Mouse (Mus musculus) small intestine, adult 2 months (tissue): ENCODE data around the gene Rnf123. TPM values are rescaled to one million over a fixed set of nuclear protein-coding genes. Genes with fewer than 3 reads are reported as not detected.

Experiments
- H3K27ac ChIP-seq: fragments of 200-500 bp; 2 replicates; pipeline ENCODE4 v1.5.1; 2012; ENCODE audit warnings: low read depth, low read length, control low read depth, inconsistent platforms; ENCODE audit not compliant: insufficient read depth
- H3K27me3 ChIP-seq: fragments of 200-500 bp; 2 replicates; pipeline ENCODE4 v1.6.1; 2012; ENCODE audit warnings: mild to moderate bottlenecking, moderate library complexity, low read length, inconsistent platforms; ENCODE audit not compliant: control insufficient read depth, insufficient read depth
- H3K36me3 ChIP-seq: fragments of 200-500 bp; 2 replicates; pipeline ENCODE4 v1.6.1; 2012; ENCODE audit warnings: mild to moderate bottlenecking, low read length, control low read depth, inconsistent platforms; ENCODE audit not compliant: control insufficient read depth, insufficient read depth
- H3K4me1 ChIP-seq: fragments of 200-500 bp; 2 replicates; pipeline ENCODE4 v1.6.1; 2012; ENCODE audit warnings: low read length, inconsistent platforms, mixed read lengths; ENCODE audit not compliant: control insufficient read depth, insufficient read depth, insufficient read length
- H3K4me3 ChIP-seq: fragments of 200-500 bp; 2 replicates; pipeline ENCODE4 v1.5.1; 2012; ENCODE audit warnings: low read depth, mild to moderate bottlenecking, control low read depth, inconsistent platforms, low read length, moderate library complexity
- CTCF ChIP-seq: fragments of 200-500 bp; IDR thresholded peaks from 2 replicates; pipeline ENCODE4 v1.5.1; 2012; ENCODE audit warnings: low read depth, mild to moderate bottlenecking, control low read depth, inconsistent platforms, low read length, moderate library complexity, mixed read lengths; ENCODE audit not compliant: insufficient replicate concordance, insufficient read length; ENCODE audit errors: extremely low read depth
- POLR2A ChIP-seq: fragments of 200-500 bp; IDR thresholded peaks from 2 replicates; pipeline ENCODE4 v1.6.1; 2012; ENCODE audit warnings: low read depth, mild to moderate bottlenecking, control low read depth, inconsistent platforms, low read length, moderate library complexity
- WGBS: fragments of 180-500 bp; shearing (Covaris S2); methylation state at CpG from one replicate; pipeline ENCODE4 v1.1.7; 2018; 5-methylcytosine and 5-hydroxymethylcytosine counted together
- polyA plus RNA-seq: library from polyadenylated mRNA; depleted of rRNA; stranded (reverse); fragments of >200 nt; gene quantifications from 2 replicates; pipeline ENCODE4 v1.2.3, GENCODE M21; 2012

The Rnf123 gene
- polyA plus RNA-seq, 1 experiment: 86.7 TPM

GRCm38 (mm10) chr9:108112719-108113340 lies 29.7 kb upstream of the Rnf123 start:
- TF ChIP-seq CTCF: no peak
- no peak; the same call in 1 of the 2 replicates for TF ChIP-seq POLR2A
- H3K36me3 ChIP-seq: no peaks in the 10 kb centered on the region
- H3K27me3 ChIP-seq: no peaks in the 10 kb centered on the region
- no peak overlapping the region for H3K4me3 ChIP-seq
- WGBS: 72% methylated on average over 18 of the region's 18 CpGs
- H3K27ac ChIP-seq: no peak overlapping the region
- peaks cover 16% of the 10 kb centered on the region for H3K4me1 ChIP-seq

DNA sequence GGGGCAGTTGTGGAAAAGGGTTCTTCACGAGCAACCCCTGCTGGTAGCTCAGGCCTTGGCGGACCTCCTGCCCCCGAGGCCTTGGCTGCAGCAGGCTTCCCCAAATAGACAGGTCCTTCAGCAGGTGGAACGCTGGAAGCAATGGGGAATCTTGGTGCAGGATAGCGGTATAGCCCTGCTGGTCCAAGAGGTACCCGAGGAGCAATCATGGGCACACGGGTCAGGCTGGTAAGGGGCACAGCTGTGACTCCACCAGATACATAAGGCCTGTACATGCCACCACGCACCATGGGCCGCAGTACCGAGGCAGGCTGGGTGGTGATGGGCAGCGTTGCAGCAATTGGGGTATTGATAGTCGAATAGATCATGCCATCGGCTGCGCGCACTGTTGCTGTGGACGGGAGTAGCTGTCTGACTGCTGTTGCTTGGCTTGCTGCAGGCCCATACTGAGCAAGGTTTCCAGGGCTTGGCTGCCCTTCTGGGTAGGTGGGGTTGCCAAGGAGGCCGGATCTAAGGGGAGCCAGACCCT lies 28.5 kb upstream of the Rnf123 start:
- H3K27ac ChIP-seq: no peak overlapping the region
- TF ChIP-seq CTCF (no peak), POLR2A (no peak)
- no peaks in the 10 kb centered on the region for H3K36me3 ChIP-seq
- H3K27me3 ChIP-seq: no peaks in the 10 kb centered on the region
- peak overlapping the region; percentile 49; the same call in 1 of the 2 replicates for H3K4me3 ChIP-seq
- H3K4me1 ChIP-seq: peaks cover 16% of the 10 kb centered on the region
- 79% methylated on average over 17 of the region's 17 CpGs for WGBS

GRCm38 (mm10) chr9:108111101-108111592 lies 28.0 kb upstream of the Rnf123 start:
- WGBS: 17% methylated on average over 22 of the region's 22 CpGs
- H3K27me3 ChIP-seq: no peaks in the 10 kb centered on the region
- H3K4me3 ChIP-seq: peak overlapping the region; percentile 49
- H3K4me1 ChIP-seq: peaks cover 19% of the 10 kb centered on the region
- TF ChIP-seq POLR2A: no peak
- no peak for TF ChIP-seq CTCF
- no peak overlapping the region for H3K27ac ChIP-seq
- no peaks in the 10 kb centered on the region for H3K36me3 ChIP-seq

GRCm38 (mm10) chr9:108110160-108110559 lies 27.0 kb upstream of the Rnf123 start:
- TF ChIP-seq POLR2A (no peak), CTCF (no peak)
- WGBS: 44% methylated on average over 16 of the region's 16 CpGs
- H3K27ac ChIP-seq: no peak overlapping the region
- H3K4me3 ChIP-seq: peak overlapping the region; percentile 49
- no peaks in the 10 kb centered on the region for H3K36me3 ChIP-seq
- H3K27me3 ChIP-seq: no peaks in the 10 kb centered on the region
- peaks cover 27% of the 10 kb centered on the region for H3K4me1 ChIP-seq

GRCm38 (mm10) chr9:108107867-108108266 lies 24.7 kb upstream of the Rnf123 start:
- no peak overlapping the region for H3K27ac ChIP-seq
- no peak for TF ChIP-seq CTCF
- TF ChIP-seq POLR2A: no peak
- 90% methylated on average over 16 of the region's 16 CpGs for WGBS
- no peaks in the 10 kb centered on the region; the same call in 1 of the 2 replicates for H3K27me3 ChIP-seq
- H3K36me3 ChIP-seq: no peaks in the 10 kb centered on the region
- H3K4me3 ChIP-seq: no peak overlapping the region
- peaks cover 36% of the 10 kb centered on the region for H3K4me1 ChIP-seq

- 91% methylated on average over 23 of the region's 23 CpGs for WGBS
- Histone ChIP-seq H3K4me1 (peaks cover 36% of the 10 kb centered on the region), H3K27ac (no peak overlapping the region), H3K4me3 (peak overlapping the region; percentile 53; the same call in 1 of the 2 replicates), H3K27me3 (no peaks in the 10 kb centered on the region; the same call in 1 of the 2 replicates), H3K36me3 (no peaks in the 10 kb centered on the region)
- TF ChIP-seq POLR2A: 0 out of 2 replicates have a peak, but pooled peaks have one; percentile 0
- TF ChIP-seq CTCF: 0 out of 2 replicates have a peak, but pooled peaks have one; percentile 15
These were observed 22.9 kb upstream of the Rnf123 start for GRCm38 (mm10) chr9:108106090-108106489.

GRCm38 (mm10) chr9:108105549-108105863 lies 22.4 kb upstream of the Rnf123 start:
- no peak for TF ChIP-seq CTCF
- TF ChIP-seq POLR2A: 0 out of 2 replicates have a peak, but pooled peaks have one; percentile 3
- Histone ChIP-seq H3K4me3 (peak overlapping the region; percentile 53), H3K27me3 (no peaks in the 10 kb centered on the region; the same call in 1 of the 2 replicates), H3K27ac (no peak overlapping the region), H3K36me3 (no peaks in the 10 kb centered on the region), H3K4me1 (peaks cover 30% of the 10 kb centered on the region)
- 61% methylated on average over 12 of the region's 12 CpGs for WGBS
